Mouse (Mus musculus) retina, postnatal 1 day (tissue): Measurements from ENCODE around the gene Taldo1.
"Not testable (repeated sequence)": the region's sequence is repeated elsewhere in the genome, so short reads cannot be mapped to it uniquely, and the experiment has no call there.

Experiments used
- DNase-seq: peaks from one replicate; pipeline ENCODE4 v3.0.0-alpha.2; 2012

Gene Taldo1

GRCm38 (mm10) chr7:141440613-141441012 is 48.6 kb downstream of the Taldo1 start:
- DNase-seq = peak; percentile 92

GRCm38 (mm10) chr7:141441460-141441859 is 49.5 kb downstream of the Taldo1 start:
- DNase-seq = no peak

GRCm38 (mm10) chr7:141442199-141442598 is 50.2 kb downstream of the Taldo1 start:
- DNase-seq = no peak

GRCm38 (mm10) chr7:141443081-141443821 is 51.3 kb downstream of the Taldo1 start:
- DNase-seq = peak; percentile 73

GRCm38 (mm10) chr7:141443828-141444237 is 51.8 kb downstream of the Taldo1 start, which contains the start of gene Pidd1:
TSS of gene Pidd1 (minus strand) at chr7:141444025.
- peak; percentile 83 for DNase-seq

- DNase-seq = not testable (repeated sequence)
Measured at GRCm38 (mm10) chr7:141446374-141446773, 54.4 kb downstream of the Taldo1 start.

- DNase-seq = peak; percentile 97
Measured at GRCm38 (mm10) chr7:141447110-141447991, 55.4 kb downstream of the Taldo1 start, which contains the start of gene Rplp2. TSS of gene Rplp2 (plus strand) at chr7:141447370.

GRCm38 (mm10) chr7:141451928-141452327 is 59.9 kb downstream of the Taldo1 start:
- no peak for DNase-seq
